Mouse (Mus musculus) gonadal fat pad, adult 2 months (tissue): ENCODE measurements around the gene Gm27029. TPM values are rescaled to one million over a fixed set of nuclear protein-coding genes. Genes with fewer than 3 reads are reported as not detected.
"Not testable (repeated sequence)": the region's sequence is repeated elsewhere in the genome, so short reads cannot be mapped to it uniquely, and the experiment has no call there.

Source experiments
- DNase-seq: peaks from one replicate; pipeline ENCODE4 v3.0.0-alpha.2; 2012; ENCODE audit warnings: low read depth
- polyA plus RNA-seq: library from polyadenylated mRNA; depleted of rRNA; stranded (reverse); fragments of >200 nt; gene quantifications from 2 replicates; pipeline ENCODE4 v1.2.3, GENCODE M21; 2012

Gm27029 gene
- polyA plus RNA-seq, 1 experiment = 0.19 TPM

GRCm38 (mm10) chr11:101420148-101420547, 4.4 kb downstream of the Gm27029 start:
- no peak for DNase-seq

- no peak for DNase-seq
Measured at GRCm38 (mm10) chr11:101419610-101420009, 5.0 kb downstream of the Gm27029 start.

- DNase-seq = no peak
Measured at GRCm38 (mm10) chr11:101418991-101419390, 5.6 kb downstream of the Gm27029 start.

- DNase-seq = no peak
Measured at GRCm38 (mm10) chr11:101417101-101417855, 7.3 kb downstream of the Gm27029 start, which contains the start of gene Aarsd1. Gene Aarsd1, minus strand, starts transcription at chr11:101417615.

GRCm38 (mm10) chr11:101416433-101417100, 8.0 kb downstream of the Gm27029 start:
- DNase-seq = no peak

- DNase-seq = no peak
Measured at GRCm38 (mm10) chr11:101415306-101415705, 9.3 kb downstream of the Gm27029 start.

- DNase-seq = no peak
Measured at GRCm38 (mm10) chr11:101395110-101395509, 29.5 kb downstream of the Gm27029 start.

- no peak for DNase-seq
Measured at GRCm38 (mm10) chr11:101381817-101382216, 42.8 kb downstream of the Gm27029 start.

- peak; percentile 98 for DNase-seq
Measured at GRCm38 (mm10) chr11:101378926-101379325, 45.7 kb downstream of the Gm27029 start.

- DNase-seq = not testable (repeated sequence)
Measured at GRCm38 (mm10) chr11:101378196-101378595, 46.4 kb downstream of the Gm27029 start.

GRCm38 (mm10) chr11:101374421-101374938, 50.1 kb downstream of the Gm27029 start:
- DNase-seq = no peak

GRCm38 (mm10) chr11:101370141-101370540, 54.5 kb downstream of the Gm27029 start:
- DNase-seq = no peak

GRCm38 (mm10) chr11:101367326-101367935, 57.2 kb downstream of the Gm27029 start, which contains the start of gene G6pc:
Gene G6pc, plus strand, starts transcription at chr11:101367561.
- DNase-seq = no peak

GRCm38 (mm10) chr11:101364531-101364931, 60.1 kb downstream of the Gm27029 start:
- DNase-seq = no peak

GRCm38 (mm10) chr11:101360651-101361113, 63.9 kb downstream of the Gm27029 start:
- DNase-seq = no peak

GRCm38 (mm10) chr11:101359776-101360175, 64.8 kb downstream of the Gm27029 start:
- no peak for DNase-seq

- no peak for DNase-seq
Measured at GRCm38 (mm10) chr11:101357505-101358182, 67.0 kb downstream of the Gm27029 start.
